Mouse (Mus musculus) CD4-positive helper T cell, adult 2 months (primary cell): ENCODE measurements at regions not wholly inside any gene's neighbourhood (a gene's known extent, or its start where the extent isn't known, plus 50 kb on each side); places are given as distances from the start of the nearest gene placed in this dataset.

ENCODE experiments used
- DNase-seq: peaks from one replicate; pipeline ENCODE4 v3.0.0-alpha.2; 2012; ENCODE audit warnings: low read depth, missing footprints, low spot score

- no peak for DNase-seq
These were observed 286.4 kb downstream of the Pten start for GRCm38 (mm10) chr19:33043696-33044095.

GRCm38 (mm10) chr19:33048754-33049442, 291.6 kb downstream of the Pten start:
- DNase-seq, result no peak

- DNase-seq, result peak; percentile 70
These were observed 296.0 kb downstream of the Pten start for GRCm38 (mm10) chr19:33053199-33053867.

- DNase-seq, result no peak
These were observed 299.1 kb downstream of the Pten start for GRCm38 (mm10) chr19:33056372-33056791.

- DNase-seq, result no peak
These were observed 303.7 kb downstream of the Pten start for GRCm38 (mm10) chr19:33061006-33061405.

- DNase-seq, result no peak
These were observed 305.1 kb downstream of the Pten start for GRCm38 (mm10) chr19:33062165-33063058.

GRCm38 (mm10) chr19:33065274-33066200, 308.2 kb downstream of the Pten start:
- DNase-seq, result no peak

GRCm38 (mm10) chr19:33068351-33068955, 311.2 kb downstream of the Pten start:
- no peak for DNase-seq

- DNase-seq, result no peak
These were observed 312.5 kb downstream of the Pten start for GRCm38 (mm10) chr19:33069761-33070160.

- no peak for DNase-seq
These were observed 315.0 kb downstream of the Pten start for GRCm38 (mm10) chr19:33072299-33072698.

GRCm38 (mm10) chr19:33074907-33075306, 317.2 kb downstream of the Rnls start:
- DNase-seq, result no peak

- no peak for DNase-seq
These were observed 313.3 kb downstream of the Rnls start for GRCm38 (mm10) chr19:33078681-33079360.

- DNase-seq, result no peak
These were observed 312.1 kb downstream of the Rnls start for GRCm38 (mm10) chr19:33079959-33080358.

- DNase-seq, result peak; percentile 72
These were observed 310.6 kb downstream of the Rnls start for GRCm38 (mm10) chr19:33081493-33081892.

GRCm38 (mm10) chr19:33083371-33083770, 308.7 kb downstream of the Rnls start:
- no peak for DNase-seq

GRCm38 (mm10) chr19:33084683-33085082, 307.4 kb downstream of the Rnls start:
- no peak for DNase-seq
